Mouse (Mus musculus) frontal cortex, postnatal 14 days (tissue): ENCODE results near the gene Abca4.

Experiments
- DNase-seq, 2 experiments: peaks; one replicate each; pipeline ENCODE4 v3.0.0; 2022; ENCODE audit warnings: low spot score in 2 of 2

Gene Abca4

GRCm38 (mm10) chr3:122109461-122109860 lies 65.2 kb downstream of the Abca4 start:
- no peak for DNase-seq

GRCm38 (mm10) chr3:122111141-122111981 lies 67.1 kb downstream of the Abca4 start:
- no peak for DNase-seq

- DNase-seq: no peak
Observed at GRCm38 (mm10) chr3:122118651-122119214, 74.5 kb downstream of the Abca4 start.

- DNase-seq: no peak
Observed at GRCm38 (mm10) chr3:122119733-122120132, 75.5 kb downstream of the Abca4 start.

GRCm38 (mm10) chr3:122120217-122120616 lies 76.0 kb downstream of the Abca4 start:
- no peak for DNase-seq

- DNase-seq: peak; percentile 84 to 86
Observed at GRCm38 (mm10) chr3:122122127-122122663, 78.0 kb downstream of the Abca4 start.

- DNase-seq: no peak
Observed at GRCm38 (mm10) chr3:122122838-122123237, 78.6 kb downstream of the Abca4 start.

GRCm38 (mm10) chr3:122128999-122129493 lies 84.8 kb downstream of the Abca4 start:
- no peak for DNase-seq

GRCm38 (mm10) chr3:122130771-122131170 lies 86.5 kb downstream of the Abca4 start:
- DNase-seq: no peak

GRCm38 (mm10) chr3:122131633-122132032 lies 87.4 kb downstream of the Abca4 start:
- no peak for DNase-seq

- DNase-seq: no peak
Observed at GRCm38 (mm10) chr3:122133255-122133654, 89.0 kb downstream of the Abca4 start.

GRCm38 (mm10) chr3:122133840-122134239 lies 89.6 kb downstream of the Abca4 start:
- DNase-seq: no peak

GRCm38 (mm10) chr3:122140589-122141400 lies 96.6 kb downstream of the Abca4 start:
- peak in 1 of 2 experiments; percentile 46 for DNase-seq

GRCm38 (mm10) chr3:122142256-122142922 lies 98.1 kb downstream of the Abca4 start:
- DNase-seq: no peak

GRCm38 (mm10) chr3:122143432-122143831 lies 99.2 kb downstream of the Abca4 start:
- no peak for DNase-seq

GRCm38 (mm10) chr3:122145430-122145829 lies 101.2 kb downstream of the Abca4 start:
- no peak for DNase-seq

GRCm38 (mm10) chr3:122150836-122151235 lies 106.6 kb downstream of the Abca4 start:
- no peak for DNase-seq

GRCm38 (mm10) chr3:122152431-122152830 lies 108.2 kb downstream of the Abca4 start:
- peak in 1 of 2 experiments; percentile 10 for DNase-seq

GRCm38 (mm10) chr3:122154080-122154479 lies 109.8 kb downstream of the Abca4 start:
- DNase-seq: no peak

GRCm38 (mm10) chr3:122159447-122159846 lies 115.2 kb downstream of the Abca4 start:
- no peak for DNase-seq

GRCm38 (mm10) chr3:122169616-122170178 lies 125.5 kb downstream of the Abca4 start:
- peak in 1 of 2 experiments; percentile 18 for DNase-seq
